15 mouse cellular contexts compared by ENCODE assay signal in the genomic region with DNA sequence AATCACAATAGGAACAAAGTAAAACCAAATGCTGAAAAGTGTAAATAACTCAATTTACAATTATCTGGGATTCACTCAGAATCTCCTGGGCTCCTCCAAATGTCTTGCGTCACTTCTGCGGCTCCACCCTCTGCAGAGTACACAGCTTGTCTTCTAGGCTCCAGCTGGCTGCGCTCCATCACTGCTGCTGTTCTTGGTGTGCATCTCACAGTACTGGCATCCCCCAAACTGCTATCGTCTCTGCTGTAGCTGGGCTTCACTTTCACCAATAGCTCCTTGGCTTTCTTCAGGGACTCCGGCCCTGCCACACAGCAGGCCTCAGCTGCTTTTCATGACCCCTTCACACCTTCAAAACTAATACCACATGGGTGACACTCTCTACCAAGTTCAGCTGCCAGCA. TPM values are rescaled to one million over a fixed set of nuclear protein-coding genes. Genes with fewer than 3 reads are reported as not detected.
A peak's percentile ranks its signal among the peaks of the same experiment; 100 is the strongest.
DNase-seq lines count a peak whose midpoint lies in the region; ATAC-seq lines count a peak whose summit lies in the region.
"Had no signal": no experiment of that assay in that cellular context is flagged by ENCODE, and none has a peak within 500 bp of the region (broad histone marks: within the 10 kb centered on the region; RNA-seq: fewer than 3 reads in every experiment).

No protein-coding gene starts in this region.

- ATAC-seq in frontal cortex, adult (ENCODE audit: low TSS enrichment) = 0 out of 2 replicates have a peak, but pooled peaks have one; percentile 28
- ATAC-seq: hindbrain, embryonic 16.5 days; midbrain, embryonic 16.5 days had no signal

- DNase-seq in frontal cortex, adult 2 months (ENCODE audit: extremely low spot score in 1 of 2, low spot score in 1 of 2) = no peak
- DNase-seq in urinary bladder, postnatal 14 days (ENCODE audit: low spot score) = peak; percentile 52
- no peak for DNase-seq in urinary bladder, postnatal 4 days (ENCODE audit: low spot score in 2 of 2)
- DNase-seq in heart, postnatal 4 days = peak; percentile 70
- DNase-seq in T-cell, adult 2 months (ENCODE audit: low spot score) = no peak
- no peak for DNase-seq in retina, embryonic 14.5 days (ENCODE audit: low spot score)
- DNase-seq in spleen, postnatal 4 days (ENCODE audit: low spot score in 2 of 2) = no peak
- DNase-seq: B cell, adult 2 months; cerebellum, adult 9-10 months; layer of hippocampus, postnatal 36 days; thymus, postnatal 14 days had no signal

RNA-seq across cellular contexts. Expression of a gene that starts 10.9 kb away (rescaled TPM):
- 76.4 and 104 TPM in 2 replicates for polyA plus RNA-seq in frontal cortex, adult 2 months (2012; rRNA removed)
- 10 to 100 TPM; 12.2 to 15.5 TPM for total RNA-seq in heart, postnatal 4 days (2021)
- polyA plus RNA-seq: G1E had no signal

Comparison
In these comparisons a context has a peak if more than half of its experiments do, and no peak if none do; other contexts are left out.
1. DNase-seq: peak in urinary bladder, postnatal 14 days (single experiment) and heart, postnatal 4 days (single experiment); none in frontal cortex, adult 2 months (0 of 2), urinary bladder, postnatal 4 days (0 of 2), T-cell, adult 2 months (single experiment), retina, embryonic 14.5 days (single experiment) and spleen, postnatal 4 days (0 of 2).